Mouse (Mus musculus): ENCODE results near the gene Kansl1l. TPM values are rescaled to one million over a fixed set of nuclear protein-coding genes. Genes with fewer than 3 reads are reported as not detected.

The Kansl1l gene
- total and polyA plus RNA-seq, 3 experiments, result 1.8 to 1.9 TPM; not detected in 1

DNA sequence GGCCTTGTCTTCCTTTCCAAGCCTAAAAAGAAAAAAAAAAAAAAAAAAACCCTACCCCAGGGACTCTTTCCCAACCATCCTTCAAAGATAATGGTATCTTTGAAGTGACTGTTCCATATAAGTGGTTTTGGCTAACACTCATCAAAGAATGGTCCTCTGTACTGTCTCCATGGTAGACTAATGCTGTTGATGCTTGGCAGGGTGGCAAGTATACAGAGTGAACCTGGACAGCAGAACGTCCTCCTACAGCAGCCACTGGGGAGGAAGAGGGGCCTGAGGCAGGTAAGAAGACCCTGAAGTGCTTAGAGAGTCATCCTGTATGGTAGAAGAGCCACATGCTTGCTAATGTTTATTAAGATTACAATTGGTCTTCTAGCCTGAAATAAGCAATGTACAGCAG is 125.1 kb downstream of the Kansl1l start:
- Histone ChIP-seq H3K4me1 (ENCODE audit: control insufficient read depth in 1 of 2, insufficient read depth in 2 of 2, low read length in 2 of 2) (no peaks in the 10 kb centered on the region), H3K36me3 (ENCODE audit: control insufficient read depth in 1 of 2, insufficient read depth in 2 of 2, low read length in 2 of 2) (no peaks in the 10 kb centered on the region), H3K27me3 (ENCODE audit: control insufficient read depth in 1 of 2, insufficient read depth in 2 of 2, low read length in 2 of 2) (peaks cover 0 to 4% of the 10 kb centered on the region in 2 experiments), H3K79me2 (ENCODE audit: control insufficient read depth, insufficient read depth, low read length, poor library complexity) (no peaks in the 10 kb centered on the region), H3K9ac (ENCODE audit: control insufficient read depth, low read depth, low read length, poor library complexity, severe bottlenecking) (no peak overlapping the region), H3K9me3 (replicated peaks; ENCODE audit: insufficient read depth, low read length) (no peaks in the 10 kb centered on the region), H3K27ac (ENCODE audit: control insufficient read depth, low read depth, low read length) (no peak overlapping the region), H3K4me3 (ENCODE audit: control insufficient read depth in 1 of 2, insufficient read depth in 1 of 2, low read depth in 2 of 2, low read length in 2 of 2) (no peak overlapping the region)
- DNase-seq (ENCODE audit: low read depth, low spot score), result no peak
- TF ChIP-seq CTCF (IDR thresholded peaks at IDR 0.05 in 2 of 3, conservative IDR thresholded peaks at IDR 0.05 in 1 of 3; ENCODE audit: control insufficient read depth in 1 of 3, insufficient read depth in 1 of 3, low read depth in 2 of 3, low read length in 3 of 3, poor library complexity in 1 of 3, severe bottlenecking in 1 of 3), result no peak
- no peak for TF ChIP-seq MEF2A (IDR thresholded peaks at IDR 0.05; ENCODE audit: extremely low read depth, insufficient replicate concordance, low read depth, low read length, poor library complexity, severe bottlenecking)
- TF ChIP-seq SIN3A (IDR thresholded peaks at IDR 0.05; ENCODE audit: low read length), result no peak
- TF ChIP-seq EP300 (IDR thresholded peaks at IDR 0.05; ENCODE audit: low read depth in 1 of 2, low read length in 2 of 2), result no peak
- no peak for TF ChIP-seq USF2 (IDR thresholded peaks at IDR 0.05; ENCODE audit: borderline replicate concordance in 1 of 2, insufficient read depth in 1 of 2, low read depth in 1 of 2, low read length in 2 of 2)
- no peak for TF ChIP-seq ELF1 (IDR thresholded peaks at IDR 0.05; ENCODE audit: low read depth, low read length)

DNA sequence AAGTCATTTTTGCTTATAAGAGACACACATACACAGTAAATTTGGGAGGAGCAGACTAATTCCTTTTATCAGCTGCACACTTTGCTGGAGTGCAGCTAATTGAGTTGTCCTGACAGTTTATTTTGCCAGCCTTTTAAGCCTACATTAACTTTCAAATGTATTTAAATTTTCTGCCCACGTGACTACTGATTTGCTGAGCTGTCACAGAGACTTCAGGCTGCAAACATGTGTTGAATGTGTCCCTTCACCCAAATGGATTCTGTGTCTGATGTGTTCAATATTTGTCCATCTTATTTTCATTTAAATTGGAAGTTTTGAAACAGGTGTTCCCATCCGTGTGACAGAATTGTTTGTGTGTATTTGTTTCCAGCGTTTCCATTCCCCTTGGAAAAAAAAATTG is 125.6 kb downstream of the Kansl1l start:
- Histone ChIP-seq H3K9me3 (replicated peaks; ENCODE audit: insufficient read depth, low read length) (no peaks in the 10 kb centered on the region), H3K9ac (ENCODE audit: control insufficient read depth, low read depth, low read length, poor library complexity, severe bottlenecking) (no peak overlapping the region), H3K27ac (ENCODE audit: control insufficient read depth, low read depth, low read length) (no peak overlapping the region), H3K79me2 (ENCODE audit: control insufficient read depth, insufficient read depth, low read length, poor library complexity) (no peaks in the 10 kb centered on the region), H3K36me3 (ENCODE audit: control insufficient read depth in 1 of 2, insufficient read depth in 2 of 2, low read length in 2 of 2) (no peaks in the 10 kb centered on the region), H3K4me1 (ENCODE audit: control insufficient read depth in 1 of 2, insufficient read depth in 2 of 2, low read length in 2 of 2) (no peaks in the 10 kb centered on the region), H3K4me3 (ENCODE audit: control insufficient read depth in 1 of 2, insufficient read depth in 1 of 2, low read depth in 2 of 2, low read length in 2 of 2) (no peak overlapping the region), H3K27me3 (ENCODE audit: control insufficient read depth in 1 of 2, insufficient read depth in 2 of 2, low read length in 2 of 2) (peaks cover 0 to 4% of the 10 kb centered on the region in 2 experiments)
- no peak for DNase-seq (ENCODE audit: low read depth, low spot score)
- TF ChIP-seq CTCF (IDR thresholded peaks at IDR 0.05 in 2 of 3, conservative IDR thresholded peaks at IDR 0.05 in 1 of 3; ENCODE audit: control insufficient read depth in 1 of 3, insufficient read depth in 1 of 3, low read depth in 2 of 3, low read length in 3 of 3, poor library complexity in 1 of 3, severe bottlenecking in 1 of 3), result no peak
- peak; percentile 67 for TF ChIP-seq USF1 (IDR thresholded peaks at IDR 0.05; ENCODE audit: low read depth, low read length)
- 0 out of 4 replicates have a peak, but pooled peaks of 1 of the 2 experiments have one; percentile 8 for TF ChIP-seq USF2 (IDR thresholded peaks at IDR 0.05; ENCODE audit: borderline replicate concordance in 1 of 2, insufficient read depth in 1 of 2, low read depth in 1 of 2, low read length in 2 of 2)
- TF ChIP-seq ETS1 (IDR thresholded peaks at IDR 0.05; ENCODE audit: low read depth, low read length), result no peak

GRCm38 (mm10) chr1:66682974-66683373 is 134.4 kb downstream of the Kansl1l start:
- no peak for DNase-seq (ENCODE audit: low read depth, low spot score)
- Histone ChIP-seq H3K79me2 (ENCODE audit: control insufficient read depth, insufficient read depth, low read length, poor library complexity) (no peaks in the 10 kb centered on the region), H3K4me3 (ENCODE audit: control insufficient read depth in 1 of 2, insufficient read depth in 1 of 2, low read depth in 2 of 2, low read length in 2 of 2) (no peak overlapping the region), H3K27me3 (ENCODE audit: control insufficient read depth in 1 of 2, insufficient read depth in 2 of 2, low read length in 2 of 2) (no peaks in the 10 kb centered on the region; a peak in 1 of 4 replicates), H3K9me3 (replicated peaks; ENCODE audit: insufficient read depth, low read length) (no peaks in the 10 kb centered on the region), H3K9ac (ENCODE audit: control insufficient read depth, low read depth, low read length, poor library complexity, severe bottlenecking) (no peak overlapping the region), H3K4me1 (ENCODE audit: control insufficient read depth in 1 of 2, insufficient read depth in 2 of 2, low read length in 2 of 2) (no peaks in the 10 kb centered on the region), H3K27ac (ENCODE audit: control insufficient read depth, low read depth, low read length) (no peak overlapping the region), H3K36me3 (ENCODE audit: control insufficient read depth in 1 of 2, insufficient read depth in 2 of 2, low read length in 2 of 2) (no peaks in the 10 kb centered on the region)
- no peak for TF ChIP-seq MYC (IDR thresholded peaks at IDR 0.05; ENCODE audit: low read depth, low read length)
- TF ChIP-seq USF1 (IDR thresholded peaks at IDR 0.05; ENCODE audit: low read depth, low read length), result no peak
- TF ChIP-seq ZMIZ1 (IDR thresholded peaks at IDR 0.05; ENCODE audit: low read depth, low read length), result no peak
- TF ChIP-seq RCOR1 (IDR thresholded peaks at IDR 0.05; ENCODE audit: low read depth, low read length), result no peak
- TF ChIP-seq ZC3H11A (IDR thresholded peaks at IDR 0.05; ENCODE audit: low read depth, low read length), result no peak
- TF ChIP-seq JUND (IDR thresholded peaks at IDR 0.05; ENCODE audit: low read depth, low read length), result no peak

Data from MEL (cell line).